Mouse (Mus musculus): ENCODE data around the gene Slco3a1.

- TF ChIP-seq POLR2A (IDR thresholded peaks at IDR 0.05; ENCODE audit: borderline replicate concordance, control insufficient read depth, low read depth, low read length), result no peak
- TF ChIP-seq CTCF (IDR thresholded peaks at IDR 0.05; ENCODE audit: control insufficient read depth, insufficient read depth, low read length), result no peak
Observed at GRCm38 (mm10) chr7:74323683-74324082, 230.9 kb downstream of the Slco3a1 start.

All from bone marrow, adult 2 months (tissue).